Mouse (Mus musculus): ENCODE results near the gene Agbl1. TPM values are rescaled to one million over a fixed set of nuclear protein-coding genes. Genes with fewer than 3 reads are reported as not detected.

Gene Agbl1
- polyA plus RNA-seq (2011; ENCODE audit: insufficient read depth, insufficient read length, low read depth, missing spikeins) = not detected in 2 replicates

- Histone ChIP-seq H3K9me3 (replicated peaks; ENCODE audit: control insufficient read depth, insufficient read depth, low read length, poor library complexity, severe bottlenecking) (no peaks in the 10 kb centered on the region), H3K4me1 (ENCODE audit: control insufficient read depth, insufficient read depth, low read length) (no peaks in the 10 kb centered on the region), H3K27me3 (ENCODE audit: control insufficient read depth, insufficient read depth, low read length, poor library complexity, severe bottlenecking) (no peaks in the 10 kb centered on the region), H3K36me3 (ENCODE audit: control insufficient read depth, insufficient read depth, low read length, poor library complexity, severe bottlenecking) (no peaks in the 10 kb centered on the region), H3K9ac (ENCODE audit: low read depth, poor library complexity, severe bottlenecking) (no peak within 1 kb of the TSS), H3K27ac (ENCODE audit: insufficient read depth, low read length) (no peak within 1 kb of the TSS), H3K4me3 (ENCODE audit: low read depth, low read length) (no peak within 1 kb of the TSS)
- no peak for TF ChIP-seq POLR2A (IDR thresholded peaks at IDR 0.05; ENCODE audit: insufficient read depth, low read length)
- TF ChIP-seq EP300 (IDR thresholded peaks at IDR 0.05; ENCODE audit: insufficient read depth, low read depth, low read length) = no peak
- TF ChIP-seq CTCF (IDR thresholded peaks at IDR 0.05; ENCODE audit: low read depth, low read length) = no peak
Measured at GRCm38 (mm10) chr7:76229311-76229937, at the start of gene Agbl1. Gene Agbl1, plus strand, starts transcription at chr7:76229887.

- Histone ChIP-seq H3K27me3 (ENCODE audit: control insufficient read depth, insufficient read depth, low read length, poor library complexity, severe bottlenecking) (no peaks in the 10 kb centered on the region; the same call in 1 of the 2 replicates), H3K36me3 (ENCODE audit: control insufficient read depth, insufficient read depth, low read length, poor library complexity, severe bottlenecking) (no peaks in the 10 kb centered on the region), H3K27ac (ENCODE audit: insufficient read depth, low read length) (no peak overlapping the region), H3K9me3 (replicated peaks; ENCODE audit: control insufficient read depth, insufficient read depth, low read length, poor library complexity, severe bottlenecking) (no peaks in the 10 kb centered on the region), H3K9ac (ENCODE audit: low read depth, poor library complexity, severe bottlenecking) (no peak overlapping the region), H3K4me3 (ENCODE audit: low read depth, low read length) (no peak overlapping the region), H3K4me1 (ENCODE audit: control insufficient read depth, insufficient read depth, low read length) (no peaks in the 10 kb centered on the region)
- no peak for TF ChIP-seq CTCF (IDR thresholded peaks at IDR 0.05; ENCODE audit: low read depth, low read length)
- no peak for TF ChIP-seq POLR2A (IDR thresholded peaks at IDR 0.05; ENCODE audit: insufficient read depth, low read length)
- TF ChIP-seq EP300 (IDR thresholded peaks at IDR 0.05; ENCODE audit: insufficient read depth, low read depth, low read length) = no peak
Measured at GRCm38 (mm10) chr7:76185005-76185658, 44.6 kb upstream of the Agbl1 start.

GRCm38 (mm10) chr7:76185681-76186121 lies 44.0 kb upstream of the Agbl1 start:
- no peak overlapping the region for H3K4me3 ChIP-seq (ENCODE audit: low read depth, low read length)
- H3K9ac ChIP-seq (ENCODE audit: low read depth, poor library complexity, severe bottlenecking) = no peak overlapping the region
- H3K27ac ChIP-seq (ENCODE audit: insufficient read depth, low read length) = no peak overlapping the region

GRCm38 (mm10) chr7:76218546-76218945 lies 11.1 kb upstream of the Agbl1 start:
- H3K27ac ChIP-seq (ENCODE audit: insufficient read depth, low read length) = no peak overlapping the region
- H3K36me3 ChIP-seq (ENCODE audit: control insufficient read depth, insufficient read depth, low read length, poor library complexity, severe bottlenecking) = no peaks in the 10 kb centered on the region
- TF ChIP-seq POLR2A (IDR thresholded peaks at IDR 0.05; ENCODE audit: insufficient read depth, low read length) (no peak), EP300 (IDR thresholded peaks at IDR 0.05; ENCODE audit: insufficient read depth, low read depth, low read length) (no peak), CTCF (IDR thresholded peaks at IDR 0.05; ENCODE audit: low read depth, low read length) (no peak)
- H3K4me1 ChIP-seq (ENCODE audit: control insufficient read depth, insufficient read depth, low read length) = no peaks in the 10 kb centered on the region
- no peak overlapping the region for H3K9ac ChIP-seq (ENCODE audit: low read depth, poor library complexity, severe bottlenecking)
- H3K27me3 ChIP-seq (ENCODE audit: control insufficient read depth, insufficient read depth, low read length, poor library complexity, severe bottlenecking) = no peaks in the 10 kb centered on the region
- no peaks in the 10 kb centered on the region for H3K9me3 ChIP-seq (replicated peaks; ENCODE audit: control insufficient read depth, insufficient read depth, low read length, poor library complexity, severe bottlenecking)
- H3K4me3 ChIP-seq (ENCODE audit: low read depth, low read length) = no peak overlapping the region

More at GRCm38 (mm10) chr7:76185681-76186121, 44.0 kb upstream of the Agbl1 start:
- no peaks in the 10 kb centered on the region; the same call in 1 of the 2 replicates for H3K27me3 ChIP-seq (ENCODE audit: control insufficient read depth, insufficient read depth, low read length, poor library complexity, severe bottlenecking)
- no peaks in the 10 kb centered on the region for H3K4me1 ChIP-seq (ENCODE audit: control insufficient read depth, insufficient read depth, low read length)
- no peaks in the 10 kb centered on the region for H3K36me3 ChIP-seq (ENCODE audit: control insufficient read depth, insufficient read depth, low read length, poor library complexity, severe bottlenecking)
- no peaks in the 10 kb centered on the region for H3K9me3 ChIP-seq (replicated peaks; ENCODE audit: control insufficient read depth, insufficient read depth, low read length, poor library complexity, severe bottlenecking)
- TF ChIP-seq POLR2A (IDR thresholded peaks at IDR 0.05; ENCODE audit: insufficient read depth, low read length) (no peak), CTCF (IDR thresholded peaks at IDR 0.05; ENCODE audit: low read depth, low read length) (no peak), EP300 (IDR thresholded peaks at IDR 0.05; ENCODE audit: insufficient read depth, low read depth, low read length) (no peak)

- Histone ChIP-seq H3K4me1 (ENCODE audit: control insufficient read depth, insufficient read depth, low read length) (no peaks in the 10 kb centered on the region), H3K36me3 (ENCODE audit: control insufficient read depth, insufficient read depth, low read length, poor library complexity, severe bottlenecking) (no peaks in the 10 kb centered on the region), H3K9me3 (replicated peaks; ENCODE audit: control insufficient read depth, insufficient read depth, low read length, poor library complexity, severe bottlenecking) (no peaks in the 10 kb centered on the region), H3K9ac (ENCODE audit: low read depth, poor library complexity, severe bottlenecking) (no peak overlapping the region), H3K27ac (ENCODE audit: insufficient read depth, low read length) (no peak overlapping the region), H3K27me3 (ENCODE audit: control insufficient read depth, insufficient read depth, low read length, poor library complexity, severe bottlenecking) (no peaks in the 10 kb centered on the region), H3K4me3 (ENCODE audit: low read depth, low read length) (no peak overlapping the region)
- TF ChIP-seq CTCF (IDR thresholded peaks at IDR 0.05; ENCODE audit: low read depth, low read length) (no peak), POLR2A (IDR thresholded peaks at IDR 0.05; ENCODE audit: insufficient read depth, low read length) (no peak), EP300 (IDR thresholded peaks at IDR 0.05; ENCODE audit: insufficient read depth, low read depth, low read length) (no peak)
Measured at GRCm38 (mm10) chr7:76219797-76220469, 9.8 kb upstream of the Agbl1 start.
